Mouse (Mus musculus) myocyte (in vitro differentiated cells): Measurements from ENCODE around the gene Dennd1b.

Experiments used
- E2F4 ChIP-seq: IDR thresholded peaks from one replicate; pipeline ENCODE4 v1.6.1; 2011; ENCODE audit warnings: mild to moderate bottlenecking, control low read depth, moderate library complexity; ENCODE audit not compliant: insufficient read depth
- MAX ChIP-seq: IDR thresholded peaks from one replicate; pipeline ENCODE4 v1.6.1; 2011; ENCODE audit warnings: low read depth, mild to moderate bottlenecking, control low read depth
- MYOD1 ChIP-seq, 3 experiments: IDR thresholded peaks; one replicate each; pipeline ENCODE4 v1.6.1; 2011; ENCODE audit warnings: control low read depth in 2 of 3, low read depth in 2 of 3, mild to moderate bottlenecking in 2 of 3, moderate library complexity in 1 of 3; ENCODE audit not compliant: insufficient read length in 2 of 3, control insufficient read depth in 1 of 3
- MYOG ChIP-seq, 3 experiments: IDR thresholded peaks; one replicate each; pipeline ENCODE4 v1.6.1; 2011; ENCODE audit warnings: control low read depth in 2 of 3, low read depth in 2 of 3, mild to moderate bottlenecking in 2 of 3; ENCODE audit not compliant: insufficient read length in 2 of 3, control insufficient read depth in 1 of 3, insufficient read depth in 1 of 3
- POLR2A ChIP-seq: IDR thresholded peaks from one replicate; pipeline ENCODE4 v1.6.1; 2011; ENCODE audit warnings: low read depth, mild to moderate bottlenecking, control low read depth, moderate library complexity; ENCODE audit not compliant: insufficient read length
- REST ChIP-seq: IDR thresholded peaks from one replicate; pipeline ENCODE4 v1.6.1; 2011; ENCODE audit warnings: mild to moderate bottlenecking, control low read depth, moderate library complexity; ENCODE audit not compliant: insufficient read depth, insufficient read length
- SRF ChIP-seq: IDR thresholded peaks from one replicate; pipeline ENCODE4 v1.6.1; 2011; ENCODE audit warnings: low read depth; ENCODE audit not compliant: control insufficient read depth, insufficient read length
- TCF12 ChIP-seq: IDR thresholded peaks from one replicate; pipeline ENCODE4 v1.6.1; 2011; ENCODE audit warnings: mild to moderate bottlenecking, control low read depth; ENCODE audit not compliant: poor library complexity, insufficient read depth, severe bottlenecking
- TCF3 ChIP-seq: IDR thresholded peaks from one replicate; pipeline ENCODE4 v1.6.1; 2011; ENCODE audit warnings: low read depth, control low read depth; ENCODE audit not compliant: insufficient read length
- USF1 ChIP-seq: IDR thresholded peaks from one replicate; pipeline ENCODE4 v1.6.1; 2011; ENCODE audit warnings: low read depth, mild to moderate bottlenecking, control low read depth, moderate library complexity

DNA sequence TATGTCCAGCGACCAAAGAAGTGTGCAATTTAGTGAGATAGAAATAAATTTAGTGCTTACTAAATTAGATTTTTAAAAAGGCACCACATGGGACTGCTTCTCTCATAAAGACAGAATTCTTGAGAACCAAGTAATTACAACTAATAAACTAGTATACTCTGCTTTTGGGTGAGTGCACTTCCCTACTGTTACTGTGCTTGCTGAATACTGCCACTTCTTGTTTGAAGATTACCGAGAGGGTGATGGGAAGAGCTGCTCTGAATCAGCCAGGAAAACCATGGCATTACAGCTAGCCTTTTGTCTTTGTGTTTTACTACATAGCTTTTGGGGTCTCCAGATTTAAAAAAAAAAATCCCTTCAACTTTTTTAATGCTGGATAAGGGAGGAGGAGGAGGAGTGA lies 19.8 kb downstream of the Dennd1b start:
- TF ChIP-seq POLR2A (no peak), TCF12 (no peak), USF1 (no peak), E2F4 (no peak), MYOG (IDR thresholded peaks at IDR 0.05; ENCODE audit: control insufficient read depth in 1 of 3, insufficient read depth in 1 of 3, insufficient read length in 2 of 3, low read depth in 2 of 3) (no peak), SRF (no peak), MYOD1 (IDR thresholded peaks at IDR 0.05; ENCODE audit: control insufficient read depth in 1 of 3, insufficient read length in 2 of 3, low read depth in 2 of 3) (no peak), MAX (no peak), REST (no peak), TCF3 (no peak)
